Mouse (Mus musculus): Measurements from ENCODE around the gene Gpbar1.

The Gpbar1 gene

DNA sequence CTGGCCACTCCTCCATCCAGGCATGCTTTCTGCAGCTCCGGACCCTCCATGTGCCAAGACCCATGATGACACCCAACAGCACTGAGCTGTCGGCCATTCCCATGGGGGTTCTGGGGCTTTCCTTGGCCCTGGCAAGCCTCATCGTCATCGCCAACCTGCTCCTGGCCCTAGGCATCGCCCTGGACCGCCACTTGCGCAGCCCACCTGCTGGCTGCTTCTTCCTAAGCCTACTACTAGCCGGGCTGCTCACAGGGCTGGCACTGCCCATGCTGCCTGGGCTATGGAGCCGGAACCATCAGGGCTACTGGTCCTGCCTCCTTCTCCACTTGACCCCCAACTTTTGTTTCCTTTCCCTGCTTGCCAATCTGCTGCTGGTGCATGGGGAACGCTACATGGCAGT, at the start of gene Gpbar1:
TSS of gene Gpbar1 (plus strand) at position 13 of the 400 bp plus-strand sequence.
- DNase-seq (ENCODE audit: low spot score in 2 of 2), result no peak

DNA sequence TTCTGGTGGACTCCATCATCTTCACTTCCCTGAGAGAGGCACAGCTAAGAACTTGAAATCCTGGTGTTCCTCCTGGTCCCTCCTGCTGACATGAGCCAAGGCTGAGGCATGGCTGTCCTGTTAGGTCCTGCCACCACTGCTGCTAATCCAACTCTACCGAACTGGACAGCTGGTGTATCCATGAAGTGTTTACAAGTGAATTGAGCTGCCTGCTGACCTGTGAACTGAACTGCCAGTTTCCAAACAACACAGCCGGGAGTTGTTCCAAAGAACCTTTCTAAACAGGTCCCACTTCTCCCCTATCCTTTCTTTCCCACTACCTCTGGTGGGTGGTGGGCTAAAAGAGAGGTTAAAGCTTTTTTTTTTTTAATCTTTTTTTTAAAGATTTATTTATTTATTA, 48.4 kb upstream of the Gpbar1 start:
- DNase-seq (ENCODE audit: low spot score in 2 of 2), result no peak

DNA sequence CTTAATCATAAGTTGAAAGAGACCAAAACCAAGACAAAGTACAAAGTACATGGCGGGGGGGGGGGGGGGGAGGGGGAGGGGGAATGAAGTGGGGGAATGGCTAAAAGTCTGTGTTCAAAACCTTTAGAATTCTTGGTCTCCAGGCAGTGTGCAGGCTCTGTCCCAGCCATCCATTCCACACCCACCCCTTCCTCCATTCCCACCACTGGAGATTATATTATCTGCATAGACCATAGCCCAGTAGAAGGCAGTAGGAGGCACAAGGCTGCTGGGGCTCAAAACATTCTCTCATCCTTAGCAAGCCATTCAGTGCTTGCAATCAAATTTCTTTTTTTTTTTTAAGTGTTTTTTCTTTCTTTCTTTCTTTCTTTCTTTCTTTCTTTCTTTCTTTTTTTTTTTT, 47.4 kb upstream of the Gpbar1 start:
- DNase-seq (ENCODE audit: low spot score in 2 of 2), result no peak

DNA sequence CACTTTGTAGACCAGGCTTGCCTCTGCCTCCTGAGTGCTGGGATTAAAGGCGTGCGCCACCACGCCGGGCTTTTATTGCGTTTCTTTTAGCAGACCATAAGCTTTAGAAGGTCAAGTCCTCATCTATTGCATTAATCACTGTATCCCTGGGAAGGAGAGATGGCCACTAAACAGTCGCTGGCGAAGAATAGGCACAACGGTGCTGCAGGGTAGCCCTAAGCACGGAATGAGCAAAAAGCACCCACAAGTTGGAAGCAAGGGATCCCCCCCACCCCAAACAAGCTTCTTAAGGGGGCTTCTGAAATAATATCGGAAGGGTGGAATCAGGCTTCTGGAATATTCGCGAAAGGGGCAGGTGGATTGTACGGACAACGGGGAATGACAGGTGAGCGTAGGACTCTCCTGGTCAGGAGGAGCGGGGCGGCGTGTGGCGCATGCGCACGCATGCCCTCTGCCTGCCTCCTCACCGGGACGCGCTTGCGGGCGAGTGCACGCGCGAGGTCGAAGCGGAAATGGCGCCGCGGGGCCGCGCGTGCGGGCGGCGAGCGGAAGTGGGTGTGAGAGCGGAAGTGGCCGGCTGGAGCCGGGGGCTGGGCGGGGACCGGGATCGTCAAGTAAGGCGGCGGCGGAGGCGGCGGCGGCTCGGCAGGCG, 42.3 kb upstream of the Gpbar1 start, which contains the start of gene Arpc2:
TSS of gene Arpc2 (plus strand) at position 147 of the 652 bp plus-strand sequence.
- DNase-seq (ENCODE audit: low spot score in 2 of 2), result peak; percentile 89 to 97

- peak in 1 of 2 experiments; percentile 32 for DNase-seq (ENCODE audit: low spot score in 2 of 2)
Observed at GRCm38 (mm10) chr1:74236590-74237317, 41.6 kb upstream of the Gpbar1 start.

DNA sequence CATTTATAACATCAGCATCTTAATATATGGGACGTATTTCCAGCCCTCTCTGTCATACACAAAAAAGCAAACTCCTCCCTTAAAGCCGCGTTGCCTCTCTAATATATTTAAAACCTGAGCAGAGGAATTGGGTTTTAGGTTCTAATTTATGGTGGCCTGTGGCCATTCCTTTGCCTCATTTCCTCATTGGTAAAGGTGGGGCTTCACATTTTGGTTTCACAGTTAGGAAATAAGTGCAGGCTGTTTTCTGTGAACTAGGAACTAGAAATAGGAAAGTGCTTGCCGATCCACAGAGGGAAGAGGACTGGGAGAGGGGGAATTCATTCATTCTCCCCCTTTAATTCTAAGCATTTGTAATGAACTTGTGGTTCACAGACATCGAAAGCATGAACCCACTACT, 40.7 kb upstream of the Gpbar1 start:
- no peak for DNase-seq (ENCODE audit: low spot score in 2 of 2)

DNA sequence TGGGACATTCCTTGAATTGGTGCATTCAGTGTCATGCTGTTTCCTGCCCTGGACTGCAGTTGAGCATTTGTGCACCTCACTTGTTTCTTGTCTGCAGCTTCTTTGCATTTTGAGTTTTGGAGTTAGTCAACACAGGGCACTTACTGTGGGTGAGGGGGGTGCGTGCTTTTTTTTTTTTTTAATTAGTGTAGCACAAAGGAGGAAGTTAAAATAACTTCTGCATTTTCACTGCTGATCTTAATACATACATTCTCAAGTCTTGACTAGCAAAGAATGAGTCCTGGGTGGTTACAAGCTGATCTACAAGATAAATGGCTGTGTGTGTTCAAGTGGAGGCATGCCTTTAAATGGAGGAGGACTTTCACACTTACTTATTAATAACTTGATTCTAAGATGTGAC, 40.2 kb upstream of the Gpbar1 start:
- no peak for DNase-seq (ENCODE audit: low spot score in 2 of 2)

GRCm38 (mm10) chr1:74239162-74239561, 39.2 kb upstream of the Gpbar1 start:
- DNase-seq (ENCODE audit: low spot score in 2 of 2), result no peak

- no peak for DNase-seq (ENCODE audit: low spot score in 2 of 2)
Observed at GRCm38 (mm10) chr1:74239618-74240017, 38.7 kb upstream of the Gpbar1 start.

GRCm38 (mm10) chr1:74240311-74240710, 38.0 kb upstream of the Gpbar1 start:
- no peak for DNase-seq (ENCODE audit: low spot score in 2 of 2)

DNA sequence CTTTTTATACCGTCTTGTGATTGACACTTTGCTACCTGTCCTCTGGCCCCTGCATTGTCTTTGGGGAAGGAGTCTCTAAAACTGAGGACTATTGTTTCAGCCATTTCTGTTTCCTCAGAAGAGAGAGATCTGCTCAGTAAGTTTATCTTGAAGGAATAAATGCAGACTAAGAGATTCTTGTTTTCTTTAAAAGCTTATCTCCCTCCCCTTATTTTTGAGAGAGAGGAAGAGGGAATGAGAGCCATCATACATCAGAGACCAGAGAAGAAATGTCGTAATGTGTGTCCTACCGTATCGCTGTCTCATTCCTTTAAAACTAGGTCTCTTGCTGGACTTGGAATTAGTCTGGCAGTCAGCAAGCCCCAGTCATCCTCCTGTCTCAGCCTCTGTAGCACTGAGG, 37.5 kb upstream of the Gpbar1 start:
- DNase-seq (ENCODE audit: low spot score in 2 of 2), result no peak

- no peak for DNase-seq (ENCODE audit: low spot score in 2 of 2)
Observed at GRCm38 (mm10) chr1:74245525-74245924, 32.8 kb upstream of the Gpbar1 start.

DNA sequence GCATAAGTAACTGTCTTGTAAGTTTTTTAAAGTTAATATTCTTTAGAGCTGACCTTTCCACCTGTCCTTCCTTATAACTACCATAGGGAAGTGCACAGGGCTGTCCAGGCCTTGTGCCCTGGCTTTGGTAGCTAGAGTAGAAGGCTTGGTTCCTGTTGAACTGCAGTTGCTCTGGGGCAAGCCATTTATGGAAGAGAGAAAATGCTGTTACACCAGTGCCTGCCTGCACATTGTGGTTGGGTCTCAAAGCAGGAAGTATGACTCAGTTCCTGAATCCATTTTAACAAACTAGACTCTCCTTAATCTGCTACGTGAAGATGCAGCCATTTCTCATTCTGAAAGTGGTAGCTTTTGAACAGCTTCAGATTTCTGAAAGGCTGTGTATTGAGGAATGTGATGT, 29.6 kb upstream of the Gpbar1 start:
- no peak for DNase-seq (ENCODE audit: low spot score in 2 of 2)

DNA sequence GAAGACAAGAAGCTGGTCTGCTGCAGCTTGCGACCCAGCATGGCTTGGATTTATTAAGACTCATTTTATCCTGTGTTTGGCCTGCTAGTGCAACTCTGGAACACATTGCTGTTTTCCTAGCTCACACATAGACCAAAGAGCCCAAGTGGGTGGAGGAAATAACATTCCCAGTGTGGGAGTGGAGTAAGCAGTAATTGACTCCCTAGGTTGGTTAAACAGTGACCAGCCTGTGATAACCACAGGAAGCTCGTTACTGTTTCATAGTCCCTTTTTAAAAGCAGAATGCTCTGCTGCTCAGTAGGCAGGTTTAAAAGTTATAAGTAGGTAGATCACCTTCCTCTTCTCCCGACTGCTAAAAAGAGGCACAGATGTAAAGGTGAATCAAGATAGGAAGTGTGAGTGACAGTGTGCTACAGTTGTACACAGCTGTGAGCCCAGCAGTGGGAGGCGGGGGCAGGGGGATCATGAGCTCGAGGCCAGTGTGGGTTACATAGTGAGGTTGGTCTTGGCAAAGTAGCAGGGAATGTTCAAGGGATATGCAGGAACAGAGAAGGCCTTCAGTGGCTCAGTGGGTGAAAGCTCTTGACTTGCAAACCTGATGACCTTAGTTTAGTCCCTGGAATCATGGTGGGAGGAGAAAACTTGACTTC, 28.9 kb upstream of the Gpbar1 start:
- no peak for DNase-seq (ENCODE audit: low spot score in 2 of 2)

DNA sequence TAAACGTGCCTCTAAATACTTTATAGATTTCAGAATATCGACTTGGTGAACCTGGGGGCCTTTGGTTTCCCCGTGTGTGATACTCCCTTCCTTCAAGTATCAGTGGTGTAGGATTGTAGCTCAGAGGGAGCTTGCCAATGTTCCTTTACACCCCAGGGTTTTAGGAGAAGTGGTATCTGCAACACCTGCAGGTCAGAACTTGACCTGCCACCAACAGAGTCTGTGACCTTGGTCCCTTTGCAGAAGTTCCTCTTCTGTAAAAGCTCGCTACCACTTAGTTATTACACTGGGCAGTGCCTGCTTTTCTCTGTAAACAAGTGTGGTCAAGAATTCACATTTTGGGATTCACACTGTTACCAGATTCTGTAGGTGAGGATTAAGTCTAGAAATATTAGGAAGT, 28.3 kb upstream of the Gpbar1 start:
- no peak for DNase-seq (ENCODE audit: low spot score in 2 of 2)

- no peak for DNase-seq (ENCODE audit: low spot score in 2 of 2)
Observed at GRCm38 (mm10) chr1:74255704-74256345, 22.5 kb upstream of the Gpbar1 start.

DNA sequence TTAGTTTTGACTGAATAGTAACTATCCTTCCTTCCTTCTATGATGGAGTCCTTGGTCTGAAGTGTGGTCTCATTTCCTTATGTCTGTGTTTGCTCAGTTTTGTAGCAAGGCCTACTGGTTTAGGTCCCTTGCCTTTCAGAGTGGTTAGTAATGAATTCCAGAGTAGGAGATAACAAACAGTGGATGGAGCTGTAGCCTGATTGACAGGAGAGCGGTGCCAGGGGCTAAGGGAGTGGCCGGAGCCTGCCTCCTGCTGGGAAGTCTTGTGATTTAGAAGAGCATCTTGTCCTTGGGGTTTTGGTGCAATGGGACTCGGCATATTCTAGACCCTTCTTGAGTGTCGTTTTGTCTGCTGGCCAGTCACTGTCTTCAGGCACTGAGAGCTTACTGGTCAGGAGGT, 21.6 kb upstream of the Gpbar1 start:
- no peak for DNase-seq (ENCODE audit: low spot score in 2 of 2)

DNA sequence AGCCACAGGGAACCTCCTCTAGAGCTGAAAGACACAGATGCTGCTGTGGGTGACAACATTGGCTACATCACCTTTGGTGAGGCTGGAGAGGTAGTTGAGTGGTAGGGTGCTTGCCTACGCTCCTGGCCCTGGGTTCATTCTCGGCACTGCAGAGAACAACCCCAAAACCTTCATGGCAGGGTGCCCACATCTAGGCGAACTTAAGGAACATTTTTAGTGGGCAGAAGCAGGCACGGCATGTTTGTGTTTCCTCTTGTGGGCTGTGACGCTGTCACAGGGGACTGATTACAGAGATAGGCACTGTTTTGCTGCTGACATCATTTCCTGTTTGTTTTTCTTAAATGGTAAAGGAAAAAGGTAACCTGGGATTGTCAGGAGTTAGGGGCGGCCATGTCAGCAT, 15.8 kb upstream of the Gpbar1 start:
- DNase-seq (ENCODE audit: low spot score in 2 of 2), result no peak

GRCm38 (mm10) chr1:74268750-74269149, 9.6 kb upstream of the Gpbar1 start:
- no peak for DNase-seq (ENCODE audit: low spot score in 2 of 2)

GRCm38 (mm10) chr1:74271659-74272058, 6.7 kb upstream of the Gpbar1 start:
- DNase-seq (ENCODE audit: low spot score in 2 of 2), result no peak

GRCm38 (mm10) chr1:74275015-74275414, 3.3 kb upstream of the Gpbar1 start:
- no peak for DNase-seq (ENCODE audit: low spot score in 2 of 2)

DNA sequence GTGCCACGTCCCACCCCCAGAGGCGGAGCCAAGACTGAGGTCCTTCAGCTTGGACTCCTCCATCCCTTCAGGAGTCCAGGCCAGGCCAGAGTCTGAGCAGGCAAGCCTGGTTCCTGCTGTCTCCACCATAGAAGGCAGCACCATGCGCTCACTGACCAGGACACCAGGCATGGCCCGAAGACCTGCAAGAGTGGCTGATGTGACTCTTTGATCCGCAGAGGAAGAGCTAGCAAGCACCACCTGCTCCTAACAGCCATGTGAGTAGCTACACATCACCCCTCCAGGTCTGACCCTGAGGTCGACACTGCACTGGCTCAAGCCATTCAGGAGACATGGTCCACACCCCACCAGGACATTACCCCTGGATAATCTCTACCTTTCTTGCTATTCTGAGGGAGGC, 1.3 kb upstream of the Gpbar1 start:
- no peak for DNase-seq (ENCODE audit: low spot score in 2 of 2)
